Mouse (Mus musculus) spleen, adult 2 months (tissue): ENCODE results near the gene Chit1.

Source experiments
- CTCF ChIP-seq: fragments of 200-500 bp; IDR thresholded peaks from 2 replicates; pipeline ENCODE4 v1.5.1; 2011; ENCODE audit warnings: mild to moderate bottlenecking, inconsistent platforms; ENCODE audit not compliant: insufficient read depth, insufficient read length, insufficient replicate concordance; ENCODE audit errors: extremely low read depth
- POLR2A ChIP-seq: fragments of 200-500 bp; IDR thresholded peaks from 2 replicates; pipeline ENCODE4 v1.6.1; 2011; ENCODE audit warnings: low read depth, low read length, inconsistent platforms

DNA sequence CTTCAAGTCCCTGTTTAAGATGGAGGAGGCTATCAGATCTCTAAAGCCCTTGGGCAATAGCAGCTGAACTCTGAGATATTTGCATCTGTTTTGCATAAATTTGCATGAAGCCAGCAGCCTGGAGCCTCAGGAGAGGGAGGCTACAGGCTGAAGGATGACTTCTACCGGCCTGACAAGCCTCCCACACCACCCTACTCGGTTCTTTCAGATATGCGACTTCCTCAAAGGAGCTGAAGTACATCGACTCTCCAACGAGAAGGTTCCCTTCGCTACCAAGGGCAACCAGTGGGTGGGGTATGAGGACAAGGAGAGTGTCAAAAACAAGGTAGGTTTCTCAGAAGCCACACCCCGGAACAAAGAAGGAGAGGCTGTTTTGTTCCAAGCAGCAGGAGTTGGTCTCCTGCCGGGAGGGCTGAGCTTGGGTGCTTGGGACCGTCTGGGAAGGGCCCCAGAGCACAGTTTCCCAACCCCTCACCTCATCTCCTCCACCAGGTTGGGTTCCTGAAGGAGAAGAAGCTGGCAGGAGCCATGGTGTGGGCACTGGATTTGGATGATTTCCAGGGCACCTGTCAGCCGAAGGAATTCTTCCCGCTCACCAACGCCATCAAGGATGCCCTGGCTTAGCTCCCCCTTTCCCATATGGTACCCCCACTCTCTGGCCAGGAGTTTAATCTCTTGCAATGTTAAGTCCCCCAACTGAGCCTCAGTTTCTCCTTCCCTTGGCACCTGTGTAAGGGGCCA is 78.1 kb downstream of the Chit1 start:
- no peak for TF ChIP-seq CTCF
- no peak for TF ChIP-seq POLR2A
